Mouse (Mus musculus): ENCODE results near the gene Zfp207.
"Not testable (repeated sequence)": the region's sequence is repeated elsewhere in the genome, so short reads cannot be mapped to it uniquely, and the experiment has no call there.

The Zfp207 gene

DNA sequence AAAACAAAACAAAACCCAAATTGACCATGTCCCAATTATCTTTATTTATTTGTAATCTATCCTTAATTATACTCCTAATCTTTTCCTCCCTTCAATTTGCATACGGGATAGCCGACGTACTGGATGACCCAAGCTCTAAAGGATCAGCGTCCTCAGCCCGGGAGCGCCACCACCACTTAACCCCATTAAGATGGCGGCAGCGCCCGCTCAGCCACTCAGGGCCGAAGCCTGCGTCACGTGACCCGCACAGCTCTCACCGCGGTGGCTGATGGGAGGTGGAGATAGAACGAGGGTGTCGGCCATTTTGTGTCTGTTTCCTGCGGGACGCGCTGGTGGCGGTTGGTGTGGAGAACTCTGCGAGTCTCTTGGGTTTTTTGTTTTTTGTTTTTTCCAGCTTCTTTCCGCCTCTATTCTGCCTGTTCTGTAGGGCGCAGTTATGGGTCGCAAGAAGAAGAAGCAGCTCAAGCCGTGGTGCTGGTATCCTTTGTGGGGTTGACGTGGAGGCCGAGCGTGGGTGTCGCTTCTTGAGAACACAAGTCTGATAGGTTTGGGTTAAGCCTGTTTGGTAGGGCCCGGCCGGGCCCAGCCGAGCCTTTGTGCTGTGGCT is at the start of gene Zfp207:
TSS of gene Zfp207 (plus strand) at position 261 of the 607 bp plus-strand sequence.
- peak; percentile 99 for DNase-seq (ENCODE audit: low read depth, low spot score)

GRCm38 (mm10) chr11:80335609-80336350 is 47.3 kb upstream of the Zfp207 start:
- peak; percentile 34 for DNase-seq (ENCODE audit: low read depth, low spot score)

DNA sequence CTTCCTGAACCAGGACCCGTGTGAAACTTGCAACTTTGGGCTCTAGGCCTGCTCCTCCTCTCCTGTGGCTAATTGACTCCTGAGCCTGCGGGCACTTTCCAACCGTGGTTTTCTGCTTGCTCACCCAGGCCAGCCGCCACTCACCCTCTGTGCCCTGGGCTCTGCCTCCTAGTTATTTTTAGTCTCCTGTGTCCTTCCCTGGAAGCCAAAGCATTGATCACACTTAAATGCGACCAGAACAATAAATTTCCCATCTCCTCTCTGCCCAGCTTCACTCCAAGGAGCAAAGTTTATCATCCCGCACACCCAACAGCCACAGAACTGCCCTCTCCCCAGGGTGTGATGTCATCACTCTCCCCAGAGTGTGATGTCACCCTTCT is 46.7 kb upstream of the Zfp207 start:
- peak; percentile 14 for DNase-seq (ENCODE audit: low read depth, low spot score)

DNA sequence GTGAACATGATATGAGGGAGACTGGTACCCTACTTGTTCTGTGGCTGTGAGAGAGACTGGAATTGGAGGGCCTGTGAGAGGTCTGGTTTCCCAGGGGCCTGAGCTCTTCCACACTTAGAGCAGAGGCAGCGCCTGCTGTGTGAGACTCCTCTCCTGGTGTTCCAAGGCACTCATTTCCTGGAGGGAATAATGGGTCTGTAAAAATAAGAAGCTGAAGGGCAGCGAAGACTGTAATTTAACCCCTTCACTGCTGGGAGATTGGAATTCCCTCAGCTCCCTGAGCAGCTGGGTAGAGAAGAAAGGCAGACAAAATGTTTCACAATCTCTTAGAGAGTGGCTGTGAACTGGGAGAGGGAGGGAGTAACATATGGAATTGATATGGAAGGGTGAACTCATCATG is 40.6 kb upstream of the Zfp207 start:
- DNase-seq (ENCODE audit: low read depth, low spot score), result no peak

GRCm38 (mm10) chr11:80351832-80352430 is 31.1 kb upstream of the Zfp207 start:
- DNase-seq (ENCODE audit: low read depth, low spot score), result peak; percentile 91

DNA sequence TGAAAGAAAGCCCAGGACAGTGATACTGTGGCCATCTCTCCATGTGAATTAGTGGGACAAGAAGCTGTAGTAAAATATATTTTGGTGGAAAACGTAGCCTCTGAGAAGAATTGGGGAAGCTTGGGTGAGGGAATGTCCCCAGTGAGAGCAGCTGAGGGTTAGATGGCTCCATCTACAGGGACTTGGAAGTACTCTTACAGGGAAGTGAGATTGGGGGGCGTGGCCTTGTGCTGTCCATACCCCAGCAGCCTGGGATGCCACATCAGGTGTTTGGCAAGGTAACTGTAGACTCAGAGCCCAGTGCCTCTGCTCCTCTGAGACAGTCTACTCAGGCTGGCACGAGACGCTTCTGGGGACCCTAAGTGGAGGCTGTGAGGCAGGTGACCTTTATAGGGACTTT is 28.2 kb upstream of the Zfp207 start:
- peak; percentile 53 for DNase-seq (ENCODE audit: low read depth, low spot score)

DNA sequence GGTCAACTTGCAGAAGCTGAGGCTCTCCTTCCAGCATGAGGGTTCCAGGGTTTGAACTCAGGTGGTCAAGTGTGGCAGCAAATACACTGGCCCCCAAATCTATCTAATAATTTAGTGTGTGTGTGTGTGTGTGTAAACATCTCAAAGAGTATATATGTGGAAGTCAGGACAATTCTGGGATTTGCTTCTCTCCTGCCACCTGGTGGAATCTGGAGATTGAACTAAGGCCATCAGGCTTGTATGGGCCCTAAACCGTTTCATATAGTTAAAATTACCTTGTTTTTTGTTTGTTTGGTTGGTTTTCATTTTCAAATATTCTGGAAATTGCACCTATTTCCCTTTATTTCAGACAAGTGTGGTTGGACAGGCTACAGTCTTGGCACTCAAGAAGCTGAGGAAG is 14.1 kb upstream of the Zfp207 start:
- no peak for DNase-seq (ENCODE audit: low read depth, low spot score)

- no peak for DNase-seq (ENCODE audit: low read depth, low spot score)
Measured at GRCm38 (mm10) chr11:80376651-80377050, 6.4 kb upstream of the Zfp207 start.

DNA sequence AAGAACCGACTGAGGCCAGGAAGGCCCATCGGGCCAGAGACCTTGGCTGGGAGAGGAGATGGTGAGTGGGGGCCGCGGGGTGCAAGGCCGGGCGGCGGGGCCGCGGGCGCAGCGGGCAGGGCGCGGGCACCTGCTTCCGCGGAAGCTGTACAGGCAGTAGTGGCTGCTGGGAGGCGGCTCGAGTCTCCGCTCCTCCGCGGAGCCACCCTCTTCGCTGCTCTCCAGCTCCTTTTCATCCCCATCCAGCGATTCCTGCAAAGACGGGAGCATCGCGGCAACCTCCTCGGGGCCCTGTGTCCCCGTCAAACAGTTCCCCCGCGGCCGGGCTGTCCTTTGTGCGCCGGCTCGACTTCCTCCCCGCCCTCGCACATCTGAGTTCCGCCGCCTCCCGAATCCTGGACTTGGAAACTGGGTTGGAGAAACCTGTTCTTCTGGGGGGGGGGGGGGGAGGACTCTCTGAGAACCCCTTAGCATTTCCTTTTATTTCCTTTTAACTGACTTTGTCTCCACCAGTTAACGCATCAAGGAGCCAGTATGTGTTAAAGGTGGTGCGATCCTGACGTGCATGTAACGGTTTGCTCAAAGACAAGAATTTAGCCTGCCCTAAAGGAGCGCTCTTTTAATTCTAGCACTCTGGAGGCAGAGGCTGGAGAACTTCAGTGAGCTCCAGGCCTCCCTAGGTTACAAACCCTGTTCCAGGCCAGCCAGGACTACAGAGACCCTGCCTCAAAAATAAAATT is 5.2 kb upstream of the Zfp207 start, which contains the start of gene 5730455P16Rik:
TSS of gene 5730455P16Rik (minus strand) at position 323 of the 740 bp plus-strand sequence.
- DNase-seq (ENCODE audit: low read depth, low spot score), result peak; percentile 94

DNA sequence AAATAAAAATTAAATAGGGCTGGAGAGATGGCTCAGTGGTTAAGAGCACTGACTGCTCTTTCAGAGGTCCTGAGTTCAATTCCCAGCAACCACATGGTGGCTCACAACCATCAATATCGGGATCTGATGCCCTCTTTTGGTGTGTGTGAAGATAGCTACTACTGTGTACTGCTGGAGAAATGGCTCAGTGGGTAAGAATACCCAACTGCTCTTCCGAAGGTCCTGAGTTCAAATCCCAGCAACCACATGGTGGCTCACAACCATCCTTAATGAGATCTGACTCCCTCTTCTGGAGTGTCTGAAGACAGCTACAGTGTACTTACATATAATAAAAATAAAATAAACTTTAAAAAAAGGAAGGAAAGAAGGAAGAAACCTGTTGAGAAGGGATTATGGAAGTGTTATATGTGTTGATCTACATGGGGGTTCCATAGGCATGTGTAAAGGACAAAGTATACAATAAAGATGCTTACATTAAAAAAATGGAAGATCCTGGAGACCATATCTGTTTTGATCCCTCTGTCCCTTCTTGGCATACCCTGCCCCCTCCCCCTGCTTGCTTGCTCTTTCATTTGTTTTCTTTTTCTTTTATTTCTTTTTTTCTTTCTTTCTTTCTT is 4.5 kb upstream of the Zfp207 start:
- DNase-seq (ENCODE audit: low read depth, low spot score), result not testable (repeated sequence)

DNA sequence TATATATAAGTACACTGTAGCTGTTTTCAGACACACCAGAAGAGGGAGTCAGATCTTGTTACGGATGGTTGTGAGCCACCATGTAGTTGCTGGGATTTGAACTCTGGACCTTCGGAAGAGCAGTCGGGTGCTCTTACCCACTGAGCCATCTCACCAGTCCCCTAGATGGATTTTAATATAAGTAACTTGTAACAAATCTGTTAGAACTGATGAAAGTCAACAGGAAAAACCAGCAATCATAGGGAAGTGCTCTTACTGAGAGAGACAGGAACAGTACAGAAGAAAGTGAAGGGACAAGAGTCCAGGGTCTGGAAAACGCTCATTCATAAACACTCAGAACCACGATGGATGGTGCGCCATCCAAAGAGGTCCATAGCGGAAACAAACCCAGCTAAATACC is 3.9 kb upstream of the Zfp207 start:
- not testable (repeated sequence) for DNase-seq (ENCODE audit: low read depth, low spot score)

- peak; percentile 45 for DNase-seq (ENCODE audit: low read depth, low spot score)
Measured at GRCm38 (mm10) chr11:80382626-80383018, 457 bp upstream of the Zfp207 start.

GRCm38 (mm10) chr11:80383626-80384046 is 557 bp downstream of the Zfp207 start:
- no peak for DNase-seq (ENCODE audit: low read depth, low spot score)

- no peak for DNase-seq (ENCODE audit: low read depth, low spot score)
Measured at GRCm38 (mm10) chr11:80384461-80384860, 1.4 kb downstream of the Zfp207 start.

- DNase-seq (ENCODE audit: low read depth, low spot score), result no peak
Measured at GRCm38 (mm10) chr11:80385055-80385454, 2.0 kb downstream of the Zfp207 start.

DNA sequence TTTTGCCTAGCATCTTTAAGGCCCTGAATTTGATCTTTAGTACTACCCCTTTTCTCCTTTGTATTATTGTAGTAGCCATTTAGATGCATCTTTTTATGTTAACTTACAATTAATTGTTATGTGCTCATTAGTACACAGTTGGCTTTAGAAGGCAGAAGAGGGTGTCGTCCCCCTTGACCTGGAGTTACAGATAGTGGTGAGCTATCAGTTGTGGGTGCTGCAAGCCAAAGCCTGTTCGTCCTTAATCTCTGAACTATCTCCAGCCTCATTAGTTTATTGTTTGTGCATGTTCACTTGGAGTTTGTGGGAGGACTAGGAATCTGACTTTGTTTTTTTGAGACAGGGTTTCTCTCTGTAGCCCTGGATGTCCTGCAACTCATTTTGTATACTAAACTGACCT is 3.7 kb downstream of the Zfp207 start:
- no peak for DNase-seq (ENCODE audit: low read depth, low spot score)

GRCm38 (mm10) chr11:80389885-80390284 is 6.8 kb downstream of the Zfp207 start:
- DNase-seq (ENCODE audit: low read depth, low spot score), result no peak

DNA sequence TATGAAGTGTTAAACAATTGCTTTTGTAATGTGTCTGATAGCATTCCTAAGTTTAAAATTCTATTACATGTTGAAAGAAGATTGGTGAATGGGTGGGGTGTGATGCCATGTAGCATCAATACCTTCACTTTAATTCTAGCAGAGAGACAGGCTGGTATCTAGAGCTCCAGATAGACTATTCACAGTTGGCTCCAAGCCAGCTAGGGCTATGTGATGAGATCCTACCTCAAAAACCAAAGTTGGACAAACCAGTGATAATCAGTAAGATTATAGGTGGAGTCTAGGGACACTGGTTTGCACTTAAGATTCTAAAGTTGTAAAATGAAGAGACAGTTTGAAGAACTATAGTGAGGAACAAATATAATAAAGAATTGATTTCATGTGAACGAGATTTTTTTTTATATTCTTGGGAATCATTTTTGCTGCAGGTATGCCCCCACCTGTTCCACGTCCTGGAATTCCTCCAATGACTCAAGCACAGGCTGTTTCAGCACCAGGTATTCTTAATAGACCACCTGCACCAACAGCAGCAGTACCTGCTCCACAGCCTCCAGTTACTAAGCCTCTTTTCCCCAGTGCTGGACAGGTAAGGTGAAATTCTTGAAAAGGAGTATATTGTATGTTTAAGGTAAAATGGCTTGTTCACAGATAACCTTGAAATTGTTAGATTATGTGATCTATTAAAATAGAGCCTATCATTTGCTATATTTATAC is 8.5 kb downstream of the Zfp207 start:
- DNase-seq (ENCODE audit: low read depth, low spot score), result no peak

DNA sequence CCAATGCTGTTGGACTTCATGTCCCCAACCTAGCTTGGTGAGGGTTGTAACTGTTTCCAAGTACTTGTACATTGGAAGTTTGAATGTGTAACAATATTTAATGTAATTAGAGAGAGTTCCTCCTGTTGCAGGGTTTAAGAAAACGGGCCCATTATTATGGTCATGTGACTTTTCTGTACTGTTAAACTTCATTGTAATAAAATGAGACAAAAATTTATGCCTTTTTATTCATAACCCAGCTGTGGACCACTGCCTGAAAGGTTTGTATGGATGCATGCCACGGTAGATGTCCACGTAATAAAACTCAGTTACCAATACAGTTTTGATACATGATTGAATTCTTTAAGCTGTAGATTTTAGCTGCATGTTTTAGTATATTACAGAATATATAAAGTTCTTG is 12.9 kb downstream of the Zfp207 start:
- DNase-seq (ENCODE audit: low read depth, low spot score), result no peak

- DNase-seq (ENCODE audit: low read depth, low spot score), result no peak
Measured at GRCm38 (mm10) chr11:80396617-80397016, 13.5 kb downstream of the Zfp207 start.

- not testable (repeated sequence) for DNase-seq (ENCODE audit: low read depth, low spot score)
Measured at GRCm38 (mm10) chr11:80407878-80408277, 24.8 kb downstream of the Zfp207 start.

Measured in brain, adult 2 months (tissue).